Mouse (Mus musculus): ENCODE results near the gene Micu1.

Gene Micu1

GRCm38 (mm10) chr10:59721555-59721954 lies 19.3 kb downstream of the Micu1 start:
- DNase-seq (ENCODE audit: low spot score), result no peak

DNA sequence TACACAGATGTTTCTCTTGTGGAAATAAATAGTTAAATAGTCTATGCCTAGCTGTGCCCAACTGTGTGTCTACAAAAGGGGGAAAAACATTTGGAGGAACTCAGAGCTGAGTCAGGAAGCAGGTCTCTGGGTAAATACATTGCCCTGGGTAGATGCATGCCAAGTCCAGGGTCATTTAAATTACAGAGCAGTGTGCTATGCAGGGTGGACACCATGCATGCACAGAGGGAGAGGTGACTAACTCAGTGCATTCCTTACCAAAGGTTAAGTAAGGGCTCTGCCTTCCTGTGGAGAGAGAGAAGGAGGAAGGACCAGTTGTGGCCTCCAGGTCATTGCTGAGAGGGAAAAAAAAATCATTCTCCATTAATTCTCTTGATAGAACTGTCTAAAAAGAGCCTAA lies 22.4 kb downstream of the Micu1 start:
- DNase-seq (ENCODE audit: low spot score), result no peak

GRCm38 (mm10) chr10:59727251-59727650 lies 25.0 kb downstream of the Micu1 start:
- no peak for DNase-seq (ENCODE audit: low spot score)

DNA sequence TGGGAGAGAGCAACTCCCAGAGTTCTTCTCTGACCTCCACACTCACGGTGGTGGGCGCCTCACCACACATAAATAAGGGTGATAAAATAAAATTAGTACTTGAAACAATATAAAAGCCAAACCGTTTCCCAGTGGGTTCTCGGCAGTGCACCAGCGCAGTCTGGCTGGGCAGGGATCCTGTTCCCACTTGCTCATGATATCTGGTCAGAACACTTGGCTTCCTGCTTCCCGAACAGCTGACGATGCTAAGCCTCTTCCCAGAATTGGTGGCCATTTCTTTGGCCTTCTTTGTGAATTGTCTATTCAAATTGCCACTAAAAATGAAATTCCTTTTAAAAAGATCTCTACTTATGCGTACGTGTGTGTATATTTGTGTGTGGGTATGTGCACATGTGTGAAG lies 27.0 kb downstream of the Micu1 start:
- no peak for DNase-seq (ENCODE audit: low spot score)

GRCm38 (mm10) chr10:59729842-59730241 lies 27.6 kb downstream of the Micu1 start:
- DNase-seq (ENCODE audit: low spot score), result no peak

GRCm38 (mm10) chr10:59736027-59736598 lies 33.8 kb downstream of the Micu1 start:
- no peak for DNase-seq (ENCODE audit: low spot score)

DNA sequence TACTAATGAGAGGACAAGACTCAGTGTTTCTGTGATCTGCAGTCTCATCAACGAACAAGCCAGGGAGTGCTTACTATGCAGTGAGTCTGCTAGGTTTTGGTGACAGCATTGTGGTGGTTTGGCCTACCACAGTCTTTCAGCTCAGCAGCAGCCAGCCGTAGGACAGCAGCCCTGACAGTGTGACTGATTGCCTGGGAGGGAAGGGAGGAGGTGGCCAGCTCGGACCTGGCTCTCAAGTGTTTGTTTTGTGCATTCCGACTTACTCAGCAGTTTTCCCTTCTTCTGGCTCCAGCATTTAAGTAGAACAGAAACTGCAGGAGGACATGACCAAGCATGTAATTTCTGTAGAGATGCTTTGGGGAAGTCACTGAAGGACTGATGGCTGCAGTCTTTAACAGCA lies 39.2 kb downstream of the Micu1 start:
- no peak for DNase-seq (ENCODE audit: low spot score)

GRCm38 (mm10) chr10:59743397-59743796 lies 41.1 kb downstream of the Micu1 start:
- no peak for DNase-seq (ENCODE audit: low spot score)

- no peak for DNase-seq (ENCODE audit: low spot score)
Observed at GRCm38 (mm10) chr10:59743969-59744368, 41.7 kb downstream of the Micu1 start.

GRCm38 (mm10) chr10:59747334-59747733 lies 45.1 kb downstream of the Micu1 start:
- no peak for DNase-seq (ENCODE audit: low spot score)

DNA sequence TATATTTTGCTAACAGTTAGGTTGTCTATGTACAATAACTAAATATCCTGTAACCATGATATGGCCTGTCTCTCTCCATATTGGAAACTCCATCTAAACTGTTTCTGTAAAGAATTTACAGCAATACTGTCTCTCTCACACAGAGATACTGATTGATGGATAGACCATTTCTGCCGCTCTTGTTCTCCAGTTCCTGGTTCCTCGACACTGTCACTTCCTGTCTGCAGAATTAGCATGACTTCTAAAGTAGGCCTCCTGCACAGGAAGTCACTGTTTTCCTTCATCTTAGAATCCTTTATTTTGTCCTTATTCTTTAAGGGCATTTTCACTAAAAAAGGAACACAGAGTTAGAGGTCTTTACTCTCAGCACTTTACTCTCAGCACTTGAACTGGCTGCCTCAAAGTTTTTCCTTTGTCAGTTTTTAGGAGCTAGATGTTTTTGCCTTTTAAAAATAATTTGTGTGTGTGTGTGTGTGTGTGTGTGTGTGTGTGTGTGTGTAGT lies 46.5 kb downstream of the Micu1 start:
- no peak for DNase-seq (ENCODE audit: low spot score)

GRCm38 (mm10) chr10:59753538-59754069 lies 51.3 kb downstream of the Micu1 start:
- no peak for DNase-seq (ENCODE audit: low spot score)

DNA sequence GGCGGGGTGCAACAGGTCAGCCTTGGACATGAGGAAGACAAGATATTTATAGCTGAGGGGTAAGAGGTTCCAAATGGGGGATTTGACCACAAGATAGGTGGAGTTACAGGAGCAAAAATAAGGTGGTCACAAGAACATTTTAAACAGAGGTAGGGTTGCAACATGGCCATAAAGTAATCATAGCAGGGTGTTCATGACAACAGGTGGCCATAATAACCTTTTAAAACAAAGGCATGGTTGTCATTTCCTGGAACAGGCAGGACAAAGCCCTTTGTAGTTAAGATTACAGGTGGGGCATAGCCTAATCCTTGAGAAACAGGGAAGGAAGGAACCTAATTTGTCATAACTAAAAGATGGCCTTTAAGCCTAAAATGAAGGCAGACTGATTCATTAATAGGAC lies 51.8 kb downstream of the Micu1 start:
- no peak for DNase-seq (ENCODE audit: low spot score)

- no peak for DNase-seq (ENCODE audit: low spot score)
Observed at GRCm38 (mm10) chr10:59754901-59755300, 52.6 kb downstream of the Micu1 start.

- DNase-seq (ENCODE audit: low spot score), result no peak
Observed at GRCm38 (mm10) chr10:59755681-59756080, 53.4 kb downstream of the Micu1 start.

- DNase-seq (ENCODE audit: low spot score), result no peak
Observed at GRCm38 (mm10) chr10:59756090-59756489, 53.8 kb downstream of the Micu1 start.

- no peak for DNase-seq (ENCODE audit: low spot score)
Observed at GRCm38 (mm10) chr10:59756570-59756969, 54.3 kb downstream of the Micu1 start.

- no peak for DNase-seq (ENCODE audit: low spot score)
Observed at GRCm38 (mm10) chr10:59764781-59765180, 62.5 kb downstream of the Micu1 start.

DNA sequence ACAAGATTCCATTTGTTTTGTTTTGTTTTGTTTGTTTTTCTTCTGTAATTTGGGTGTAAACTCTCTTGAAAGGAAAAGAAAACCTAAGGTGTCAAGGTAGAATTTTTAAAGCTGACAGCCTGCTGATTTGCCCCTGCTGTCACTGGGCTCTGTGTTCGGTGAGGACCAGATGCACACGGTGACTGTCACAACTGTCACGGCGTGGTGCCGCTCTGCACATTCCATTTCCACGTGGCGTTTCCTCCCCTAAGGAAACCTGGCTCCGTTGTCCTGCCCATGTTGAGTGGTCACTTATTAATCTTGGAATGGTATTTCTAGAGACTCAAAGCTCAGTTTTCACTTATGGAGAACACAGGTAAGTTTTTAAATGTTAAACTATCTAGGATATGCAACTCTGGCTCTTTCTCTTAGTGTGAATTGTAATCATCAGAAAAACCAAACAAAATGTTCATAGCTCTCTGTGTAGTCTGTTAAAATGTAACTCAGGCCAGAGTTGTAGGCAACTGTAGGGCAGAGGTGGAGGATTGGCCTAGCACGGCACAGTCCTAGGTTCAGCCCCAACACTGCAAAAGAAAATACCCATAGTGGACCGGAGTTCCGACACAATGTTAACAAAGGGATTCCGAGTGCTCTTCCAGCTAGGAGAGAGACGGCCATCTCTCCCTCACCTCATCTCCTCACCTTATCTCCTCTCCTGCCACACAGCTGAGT lies 66.2 kb downstream of the Micu1 start:
- DNase-seq (ENCODE audit: low spot score), result no peak

DNA sequence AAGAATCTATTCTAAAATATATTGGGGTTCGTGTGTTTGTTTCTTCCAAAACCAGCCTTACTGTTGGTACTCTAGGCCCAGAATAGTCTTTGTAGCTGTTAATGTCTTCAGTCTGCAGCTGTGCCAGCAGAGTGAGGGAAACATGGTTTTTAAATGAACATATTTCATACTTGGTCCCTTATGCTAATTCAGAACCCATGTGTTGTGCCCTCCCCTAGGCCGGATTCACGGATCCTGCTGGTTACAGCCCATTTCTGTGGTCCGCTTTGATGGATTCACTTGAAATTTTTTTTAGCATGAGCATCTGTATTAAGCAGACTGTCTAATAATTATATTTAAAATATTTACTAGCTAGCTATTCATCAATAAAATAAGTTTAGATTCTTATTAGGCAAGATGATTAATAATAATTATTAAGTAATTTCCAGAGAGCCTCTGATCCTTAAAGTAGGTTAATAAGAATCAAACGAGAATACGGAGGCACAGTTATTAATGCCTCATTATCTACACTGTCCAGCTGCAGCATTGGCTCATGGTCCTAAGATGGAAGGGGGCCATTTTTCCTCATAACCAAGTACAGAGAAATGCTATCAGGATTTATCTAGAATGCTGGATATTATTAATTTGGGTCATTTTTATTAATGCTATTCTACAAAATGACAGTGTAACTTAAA lies 69.2 kb downstream of the Micu1 start:
- DNase-seq (ENCODE audit: low spot score), result no peak

- no peak for DNase-seq (ENCODE audit: low spot score)
Observed at GRCm38 (mm10) chr10:59772049-59772397, 69.7 kb downstream of the Micu1 start.

- no peak for DNase-seq (ENCODE audit: low spot score)
Observed at GRCm38 (mm10) chr10:59773441-59774140, 71.3 kb downstream of the Micu1 start.

DNA sequence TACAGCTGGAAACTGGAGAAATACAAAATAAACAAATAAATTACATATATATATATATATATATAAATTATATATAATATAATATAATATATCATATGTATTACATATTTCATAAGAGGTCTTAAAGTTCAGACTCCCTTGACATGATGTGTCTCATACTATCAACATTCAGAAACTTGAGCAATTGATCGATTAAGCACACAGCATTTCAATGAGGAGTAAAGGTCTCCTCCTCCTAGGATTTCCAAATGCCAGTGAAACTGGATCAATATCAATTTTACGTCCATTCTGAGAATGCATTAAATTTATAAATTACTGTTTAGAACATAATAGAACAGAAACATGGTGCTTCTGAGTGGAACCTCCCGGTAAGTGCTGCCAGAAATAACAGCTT lies 71.9 kb downstream of the Micu1 start:
- DNase-seq (ENCODE audit: low spot score), result no peak

Data from testis, postnatal 14 days (tissue).